Mouse (Mus musculus) cerebellum, adult 8-10 months (tissue): Measurements from ENCODE around the gene Coa7.
"Not testable (repeated sequence)": the region's sequence is repeated elsewhere in the genome, so short reads cannot be mapped to it uniquely, and the experiment has no call there.

Source experiments
- DNase-seq: peaks from one replicate; pipeline ENCODE4 v3.0.0; 2022

The Coa7 gene

DNA sequence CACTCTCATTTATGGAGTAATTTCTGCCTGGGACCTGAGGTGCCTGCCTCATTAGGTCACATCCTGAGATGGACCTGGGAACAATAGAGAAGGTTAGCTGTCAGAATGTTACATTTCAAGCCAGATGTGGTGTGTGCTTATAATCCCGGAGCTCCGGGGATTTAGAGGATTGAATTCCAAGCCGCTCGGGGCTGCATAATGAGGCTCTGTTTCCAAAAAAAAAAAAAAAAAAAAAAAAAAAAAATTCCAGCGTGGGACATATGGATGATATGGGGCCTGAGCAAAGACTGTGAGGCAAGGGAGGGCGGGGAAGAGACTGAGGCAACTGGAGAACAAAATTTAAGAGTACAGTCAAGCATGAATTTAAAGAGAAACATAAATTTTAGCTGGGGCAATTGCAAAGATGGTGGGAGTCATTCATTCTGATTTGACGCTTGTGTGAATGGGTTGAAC lies 16.7 kb downstream of the Coa7 start:
- no peak for DNase-seq

DNA sequence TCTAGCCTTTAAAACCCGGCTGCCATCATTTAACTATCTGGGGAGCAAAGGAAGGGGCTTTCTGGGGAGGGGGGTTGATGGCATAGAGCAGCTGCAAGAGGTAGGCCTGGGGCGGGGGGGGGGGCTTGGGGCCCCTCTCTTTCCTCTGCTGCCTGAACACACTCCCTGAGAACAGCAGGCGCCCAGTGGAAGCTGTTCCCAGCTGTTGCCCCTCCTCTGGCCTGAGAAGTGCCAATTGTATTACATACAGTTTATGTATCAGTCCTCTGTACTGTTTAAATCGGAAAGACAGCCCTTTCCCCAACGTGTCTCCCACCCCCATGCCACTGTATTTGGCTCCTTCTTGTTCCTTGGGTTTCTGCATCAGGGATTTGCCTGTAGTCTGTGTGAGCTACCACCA lies 17.9 kb downstream of the Coa7 start:
- no peak for DNase-seq

DNA sequence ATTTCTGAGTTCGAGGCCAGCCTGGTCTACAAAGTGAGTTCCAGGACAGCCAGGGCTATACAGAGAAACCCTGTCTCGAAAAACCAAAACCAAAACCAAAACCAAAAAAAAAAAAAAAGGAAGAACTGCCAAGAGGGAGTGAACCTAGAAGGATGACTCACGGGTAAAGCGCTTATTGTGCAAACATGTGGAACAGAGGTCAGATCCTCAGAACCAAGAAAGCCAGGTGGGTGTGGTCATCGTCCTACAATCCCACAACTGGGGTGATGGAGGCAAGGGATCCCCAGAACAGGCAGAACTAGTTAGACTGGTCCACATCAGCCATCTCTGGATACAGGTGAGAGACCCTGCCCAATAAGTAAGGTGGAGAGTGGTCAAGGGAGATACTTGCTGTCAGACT lies 19.2 kb downstream of the Coa7 start:
- DNase-seq: no peak

DNA sequence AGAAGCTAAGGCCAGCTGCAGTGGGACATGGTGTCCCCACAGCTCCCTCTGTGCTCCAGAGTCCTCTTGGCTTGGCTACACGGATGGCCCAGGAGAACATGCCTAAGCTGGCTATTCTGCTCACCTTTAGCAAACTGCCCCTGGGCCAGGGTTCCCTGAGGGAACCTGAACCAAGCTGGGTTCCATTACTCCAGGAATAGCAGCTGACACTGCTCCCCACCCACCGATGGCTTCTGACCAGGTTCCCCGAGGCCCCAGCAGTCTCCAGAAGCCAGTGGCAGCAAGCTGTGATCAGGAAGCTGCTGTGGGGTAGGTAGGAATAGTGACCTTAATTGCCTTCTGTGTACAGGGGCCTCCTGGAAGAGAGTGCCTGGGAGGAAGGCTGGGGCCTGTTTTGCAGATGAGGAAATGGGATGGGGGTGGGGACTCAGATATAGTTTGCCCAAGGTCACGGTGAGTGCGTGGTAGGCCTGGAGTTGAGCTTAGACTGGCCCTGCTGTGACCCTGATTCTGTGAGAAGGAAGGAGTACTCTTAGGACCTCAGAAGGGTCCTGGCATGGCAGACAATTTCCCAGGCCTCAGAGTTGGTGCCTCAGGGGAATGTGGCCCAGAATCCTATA lies 20.4 kb downstream of the Coa7 start:
- no peak for DNase-seq

DNA sequence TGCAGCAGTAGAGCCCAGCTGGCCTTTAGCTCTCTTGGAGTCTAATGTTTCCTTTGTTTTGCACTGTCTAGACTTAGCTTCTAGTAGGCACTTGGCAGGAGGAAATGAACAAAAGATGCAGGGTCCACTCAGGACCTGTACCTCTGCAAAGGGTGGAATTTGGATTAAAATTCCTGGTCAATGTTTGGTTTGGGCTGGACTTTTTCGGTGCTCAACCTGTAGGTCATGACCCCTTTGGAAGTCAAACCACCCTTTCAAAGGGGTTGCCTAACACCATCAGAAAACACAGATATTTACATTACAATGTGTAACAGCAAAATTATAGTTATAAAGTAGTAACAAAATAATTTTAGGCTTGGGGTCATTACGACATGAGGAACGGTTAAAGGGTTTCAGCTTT lies 21.1 kb downstream of the Coa7 start:
- DNase-seq: no peak

DNA sequence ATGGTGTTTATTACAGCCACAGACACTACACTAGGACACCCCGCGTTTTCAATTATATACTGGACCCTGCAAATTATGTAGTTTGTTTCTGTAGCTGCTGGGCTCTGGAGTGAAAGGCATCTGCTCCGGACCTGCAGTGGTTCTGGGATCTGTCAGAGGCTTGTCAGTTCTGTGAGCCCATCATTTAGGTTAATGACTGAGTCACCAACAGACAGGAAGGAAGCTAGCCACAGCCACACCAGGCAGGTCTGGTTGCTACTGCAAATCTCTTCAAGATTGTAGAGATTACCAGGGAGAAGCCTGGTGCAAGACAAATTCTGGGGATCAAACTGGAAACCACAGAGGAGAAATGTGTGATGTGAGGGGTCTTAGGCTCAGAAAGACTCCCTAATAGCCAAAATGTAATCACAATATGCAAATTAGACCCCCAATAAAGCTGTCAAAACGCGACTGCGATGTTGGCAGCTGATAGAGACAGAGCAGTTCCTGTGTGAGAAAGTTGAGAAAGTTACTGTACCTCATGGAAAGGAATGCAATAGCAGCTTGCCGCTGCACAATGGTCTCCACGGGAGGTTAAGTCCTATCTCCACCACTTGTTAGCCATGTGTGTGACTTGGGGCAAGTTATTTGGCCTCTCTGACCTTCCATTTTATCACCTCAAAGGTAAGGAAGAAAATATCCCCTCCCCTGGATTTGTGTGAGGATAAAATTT lies 22.1 kb downstream of the Coa7 start:
- DNase-seq: no peak

DNA sequence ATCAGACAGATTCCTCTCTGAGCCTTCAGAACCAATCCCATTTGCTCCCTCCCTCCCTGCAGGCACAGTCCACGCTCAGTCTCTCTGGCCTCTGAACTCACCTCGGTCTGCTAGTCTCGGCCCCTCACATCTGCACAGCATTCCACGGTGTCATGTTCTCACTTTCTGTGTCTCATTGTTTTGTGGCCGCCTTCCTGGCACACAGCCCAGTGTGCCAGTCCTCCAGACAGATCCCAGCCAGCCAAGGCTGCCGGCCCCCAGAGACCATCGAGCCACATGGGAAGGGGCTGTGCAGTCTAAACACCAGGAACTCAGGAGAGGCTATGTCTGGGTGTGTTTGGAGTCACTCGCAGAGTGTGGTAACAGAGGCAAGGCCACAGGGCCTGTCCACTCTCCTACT lies 22.9 kb downstream of the Coa7 start:
- no peak for DNase-seq

DNA sequence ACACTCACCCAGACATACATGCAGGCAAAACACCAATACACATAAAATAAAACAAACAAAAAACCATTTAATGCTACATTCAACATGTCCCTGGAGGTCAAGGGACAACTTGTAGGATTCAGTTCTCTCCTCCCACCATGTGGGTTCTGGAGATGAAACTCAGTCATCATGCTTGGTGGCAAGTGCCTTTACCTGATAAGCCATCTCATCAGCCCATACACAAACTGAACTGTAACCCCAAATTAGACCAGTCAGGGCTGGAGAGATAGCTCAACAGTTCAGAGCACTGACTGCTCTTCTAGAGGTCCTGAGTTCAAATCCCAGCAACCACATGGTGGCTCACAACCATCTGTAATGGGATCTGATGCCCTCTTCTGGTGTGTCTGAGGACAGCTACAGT lies 25.7 kb downstream of the Coa7 start:
- not testable (repeated sequence) for DNase-seq

DNA sequence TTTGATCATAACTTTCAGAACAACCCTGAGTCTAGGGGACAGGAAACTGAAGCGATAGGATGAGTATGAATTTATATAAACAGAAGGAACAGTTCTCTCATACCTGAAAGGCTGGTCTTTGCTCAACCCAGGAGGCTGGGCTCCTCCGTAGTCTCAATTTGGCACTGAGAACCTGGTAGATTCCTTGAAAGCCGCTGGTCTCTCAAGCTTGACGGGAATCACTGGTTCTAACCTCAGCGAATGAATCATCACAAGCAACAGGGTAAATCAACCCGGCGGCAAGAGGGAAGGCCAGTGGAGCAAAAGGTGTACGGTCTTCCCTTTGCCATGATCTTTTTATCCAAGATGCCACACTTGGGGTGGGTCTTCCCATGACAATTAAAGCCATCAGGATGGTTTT lies 29.5 kb downstream of the Coa7 start:
- no peak for DNase-seq

DNA sequence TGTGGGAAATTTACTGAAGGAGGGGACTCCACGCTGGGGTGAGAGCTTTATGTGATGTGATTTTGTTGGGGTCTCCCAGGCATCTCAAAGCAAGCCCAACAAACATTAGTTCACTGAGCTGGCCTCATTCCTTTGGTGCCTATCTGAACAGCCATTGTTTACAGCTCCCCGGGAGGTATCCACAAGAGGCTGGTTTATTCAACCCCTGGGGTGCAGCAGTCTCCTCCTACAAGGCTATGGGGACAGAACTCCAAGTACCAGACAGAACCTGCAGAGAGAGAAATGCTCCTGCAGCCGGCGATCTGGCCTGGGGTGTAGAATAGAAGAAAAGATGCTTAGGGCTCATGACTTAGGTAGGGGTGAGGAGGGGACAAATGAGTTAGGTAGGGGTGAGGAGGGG lies 30.6 kb downstream of the Coa7 start:
- no peak for DNase-seq

DNA sequence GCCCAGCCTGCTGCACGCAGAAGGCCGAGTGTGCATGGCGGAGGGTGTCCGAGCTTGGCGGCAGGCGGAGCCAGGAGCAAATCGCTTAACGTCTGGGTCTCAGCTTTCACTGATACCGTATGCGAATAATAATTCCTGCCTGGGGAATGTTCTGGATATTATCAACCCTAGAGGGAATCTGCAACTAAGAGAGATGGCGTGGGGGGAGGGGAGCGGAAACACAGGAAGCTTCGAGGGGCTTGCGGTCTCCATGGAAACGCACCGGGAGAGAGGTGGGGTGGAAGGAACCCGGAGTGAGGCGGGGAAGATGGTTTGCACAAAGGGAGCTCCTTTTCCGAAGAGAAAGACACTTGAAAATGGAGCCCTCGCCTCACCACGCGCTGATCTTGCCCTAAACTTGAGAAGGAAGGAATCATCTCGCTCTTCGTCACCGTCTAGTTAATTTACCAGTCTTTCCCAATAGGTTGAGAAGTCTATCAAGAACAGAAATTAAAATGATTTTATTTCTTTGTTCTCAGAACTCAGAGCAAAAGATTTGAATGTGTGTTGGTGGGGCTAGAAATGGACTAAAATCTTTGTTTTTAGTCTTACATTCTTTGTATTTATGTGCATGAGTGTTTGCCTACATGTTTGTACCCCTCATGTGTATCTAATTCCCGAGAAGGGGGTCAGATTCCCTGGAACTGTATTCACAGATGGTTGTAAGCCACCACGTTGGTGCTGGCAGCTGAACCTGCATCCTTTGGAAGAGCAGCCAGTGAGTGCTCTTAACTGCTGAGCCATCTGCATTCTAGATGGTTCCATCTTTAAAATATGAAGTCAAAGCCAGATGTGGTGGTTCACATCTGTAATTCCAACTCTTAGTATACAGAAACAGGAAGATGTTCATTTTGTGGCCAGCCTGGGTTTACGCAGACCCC lies 32.5 kb downstream of the Coa7 start:
- peak; percentile 17 for DNase-seq

DNA sequence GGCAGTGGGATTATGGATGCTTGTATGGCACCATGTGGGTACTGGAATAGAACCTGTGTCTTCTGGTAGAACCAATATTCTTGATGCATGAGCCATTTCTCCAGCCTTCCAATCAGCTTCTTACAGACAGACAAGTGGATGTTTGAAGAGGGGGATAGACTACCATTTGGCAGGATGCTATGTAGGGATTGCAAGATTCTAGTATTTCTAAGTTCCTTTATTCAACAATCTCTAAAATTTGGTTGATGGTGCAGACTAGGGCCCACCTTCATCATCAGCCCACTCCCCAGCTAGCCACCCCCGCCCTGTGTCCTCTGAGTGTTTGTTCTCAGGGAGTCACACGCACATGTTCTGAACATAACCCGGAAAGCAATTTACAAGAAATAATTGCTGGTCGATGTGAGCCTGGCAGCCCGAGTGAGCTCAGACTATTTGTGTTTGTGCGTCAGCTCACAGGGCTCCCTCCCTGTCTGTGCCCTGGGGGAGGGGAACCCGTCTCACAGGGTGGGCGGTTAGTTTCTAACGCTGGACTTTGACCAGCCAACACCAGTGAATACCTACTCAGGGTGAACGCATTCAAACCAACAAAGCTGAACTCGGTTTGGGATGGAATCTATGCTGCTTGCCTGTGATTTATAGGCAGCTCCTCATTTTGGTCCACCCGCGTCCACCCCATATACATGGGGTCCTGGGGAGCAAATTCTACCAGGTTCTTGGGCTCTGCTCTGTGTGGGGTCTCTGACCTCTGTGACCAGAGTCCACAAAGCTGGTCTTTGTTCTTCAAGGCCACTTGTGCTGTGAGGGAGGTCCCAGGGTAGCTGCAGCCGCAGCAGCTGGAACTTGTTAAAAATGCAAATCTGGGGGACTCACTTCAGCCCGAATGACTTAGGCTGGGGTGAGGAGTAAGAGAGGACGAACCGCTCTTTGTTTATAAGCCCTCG lies 34.7 kb downstream of the Coa7 start:
- no peak for DNase-seq

DNA sequence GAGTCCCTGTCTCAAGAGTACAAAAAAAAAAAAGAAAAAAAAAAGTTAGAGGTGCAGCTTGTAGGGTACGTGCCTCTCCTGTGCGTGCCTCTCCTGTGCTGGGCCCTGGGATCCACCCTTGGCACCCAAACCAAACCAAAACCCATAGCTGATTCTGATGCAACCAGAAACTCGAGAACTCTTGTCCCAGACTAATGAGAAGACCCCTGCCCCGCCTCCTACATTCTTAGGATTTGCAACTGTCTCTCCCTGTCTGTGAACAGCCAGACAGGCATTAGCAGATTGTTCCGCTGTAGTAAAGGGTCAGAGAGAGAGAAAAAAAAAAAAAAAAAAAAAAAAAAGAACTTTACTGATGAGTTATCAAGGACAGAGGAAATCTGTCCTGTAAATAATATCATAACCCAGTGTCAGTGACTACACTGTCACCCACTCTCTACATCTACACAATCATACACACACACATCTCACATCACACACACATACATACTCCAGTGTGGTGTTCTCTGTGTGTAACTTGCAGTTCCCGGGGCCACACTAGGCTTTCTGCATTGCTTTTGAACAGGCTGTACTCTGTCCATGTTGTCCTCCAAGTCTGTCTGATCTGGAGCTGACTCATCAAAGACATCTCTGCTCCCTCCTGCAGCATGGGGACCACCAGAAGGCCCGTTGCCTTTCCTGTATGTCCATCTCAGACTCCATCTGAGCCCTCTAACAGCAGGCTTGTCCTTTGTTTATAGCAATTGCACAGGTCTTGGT lies 35.6 kb downstream of the Coa7 start:
- DNase-seq: no peak

DNA sequence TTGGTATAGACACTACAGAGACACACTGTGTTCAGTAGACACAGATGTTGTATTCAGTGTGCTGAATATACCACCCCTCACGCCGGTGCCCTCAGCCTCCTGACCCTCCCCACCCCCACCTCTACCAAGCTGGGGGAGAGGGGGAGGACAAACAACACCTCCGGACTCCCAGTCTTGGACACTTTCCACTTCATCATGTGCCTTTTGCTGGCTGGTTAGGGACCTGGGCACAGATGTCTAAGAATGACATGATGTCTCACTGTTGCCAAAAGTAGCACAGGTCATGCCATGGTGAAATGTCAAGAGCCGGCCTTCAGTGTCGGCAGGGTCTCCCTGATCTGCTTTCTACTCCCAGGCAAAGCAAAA lies 36.2 kb downstream of the Coa7 start:
- DNase-seq: no peak

DNA sequence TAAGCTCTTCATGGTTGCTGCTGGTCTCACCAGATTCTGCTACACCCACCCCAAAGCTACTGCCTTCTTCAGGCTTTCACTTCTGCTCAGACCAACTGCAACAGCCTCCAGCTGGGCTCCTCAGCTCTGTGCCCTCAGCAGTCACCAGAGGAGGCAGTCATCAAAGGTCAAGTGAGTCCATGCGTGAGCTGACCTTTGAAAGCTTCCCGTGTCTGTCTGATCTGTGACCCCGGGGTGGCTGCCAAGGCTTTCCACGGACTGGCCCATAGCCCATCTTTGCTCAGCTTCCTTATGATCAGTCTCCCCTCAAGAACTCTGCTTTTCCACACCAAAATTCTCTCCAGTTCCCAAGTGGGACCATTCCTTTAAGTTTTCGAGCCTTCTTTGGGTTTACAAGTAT lies 41.3 kb downstream of the Coa7 start:
- DNase-seq: no peak

DNA sequence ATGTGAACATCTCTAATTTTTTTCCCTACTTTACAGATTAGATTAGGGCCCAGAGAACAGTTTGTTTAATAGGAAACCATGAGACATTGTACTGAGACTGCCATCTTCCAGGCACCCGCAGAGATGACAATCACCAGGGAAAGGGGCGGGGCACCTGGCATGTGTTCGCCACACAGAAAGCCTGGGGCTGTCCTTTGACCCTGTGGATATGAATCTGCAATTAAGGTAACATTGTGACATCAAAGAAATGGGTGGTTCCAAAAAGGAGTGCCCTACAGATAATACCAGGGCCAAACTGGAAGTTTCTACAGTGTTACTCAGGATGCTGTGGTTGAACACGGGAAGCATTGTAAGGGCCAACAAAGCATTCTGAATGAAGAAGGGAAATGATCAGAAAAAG lies 42.5 kb downstream of the Coa7 start:
- no peak for DNase-seq

DNA sequence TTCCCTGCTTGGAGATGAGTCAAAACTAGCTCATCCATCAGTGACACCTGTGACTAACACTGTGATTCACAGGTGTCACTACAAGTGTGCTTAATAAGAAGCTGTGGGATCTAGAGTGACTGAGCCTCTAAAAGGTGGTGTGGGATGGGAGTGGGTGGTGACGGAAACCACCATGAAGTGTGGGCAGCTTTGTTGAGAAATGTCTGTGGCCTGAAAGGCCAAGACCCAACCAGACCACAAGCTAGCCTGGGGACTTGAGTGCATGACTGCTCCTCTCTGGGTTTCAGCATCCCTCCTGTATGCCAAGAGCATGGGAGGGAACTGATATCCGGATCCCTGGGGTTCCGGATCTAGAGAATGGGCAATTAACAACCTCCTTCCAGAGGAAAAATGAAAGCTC lies 43.5 kb downstream of the Coa7 start:
- DNase-seq: no peak

DNA sequence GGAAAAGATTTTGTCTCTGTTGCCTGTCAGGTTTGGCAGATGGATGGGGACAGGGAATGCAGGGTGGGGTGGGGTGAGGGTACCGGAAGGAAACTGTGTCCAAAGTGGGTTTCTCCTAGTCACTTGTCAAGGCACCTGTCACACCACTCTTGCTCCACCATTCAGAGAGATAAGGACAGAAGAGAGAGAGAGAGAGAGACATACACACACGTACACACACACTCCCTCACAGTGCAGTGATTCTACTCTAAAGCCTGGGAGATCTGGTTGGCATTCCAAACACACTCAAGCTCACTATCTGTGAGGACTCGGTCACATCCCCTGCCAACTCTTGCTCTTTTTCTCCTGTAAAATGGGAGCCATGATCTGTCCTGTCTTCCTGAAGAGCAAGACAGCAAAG lies 44.2 kb downstream of the Coa7 start:
- DNase-seq: no peak

DNA sequence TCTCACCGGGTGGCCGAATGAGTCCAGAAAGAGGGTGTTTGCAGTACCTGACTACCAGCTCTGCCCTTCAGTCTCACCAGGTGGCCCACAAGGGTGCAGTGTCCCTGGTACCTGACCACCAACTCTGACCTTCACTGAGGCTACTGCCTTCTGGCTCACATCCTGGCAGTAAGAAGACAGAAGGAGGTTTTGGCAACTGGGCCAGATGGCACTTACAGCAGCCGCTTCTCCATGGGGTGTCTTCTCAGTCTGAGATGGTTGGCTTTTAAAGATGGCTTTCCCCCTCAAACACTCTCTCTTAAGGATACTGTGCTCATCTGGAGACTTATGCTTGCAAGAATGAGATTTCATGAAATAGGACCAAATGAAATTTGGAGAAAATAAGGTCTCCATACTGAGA lies 51.5 kb downstream of the Coa7 start:
- no peak for DNase-seq

DNA sequence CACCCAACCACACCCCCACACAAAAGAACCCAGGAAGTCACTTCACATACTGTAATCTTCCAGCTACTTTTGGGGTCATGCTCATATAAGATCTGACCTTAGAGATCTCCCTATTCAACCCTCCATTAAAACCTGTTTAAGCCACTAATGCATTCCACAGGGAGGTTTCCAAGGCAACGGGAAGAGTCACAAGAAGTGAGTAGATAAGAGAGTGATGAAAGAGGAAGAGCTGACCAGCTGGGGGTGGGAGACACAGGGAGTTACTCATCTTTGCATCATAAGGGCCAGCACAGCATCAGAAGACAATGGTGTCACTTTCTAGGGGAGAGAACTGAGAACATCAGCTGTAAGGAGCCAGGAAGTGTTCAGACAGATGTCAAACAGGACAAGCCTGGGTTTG lies 52.2 kb downstream of the Coa7 start:
- no peak for DNase-seq

DNA sequence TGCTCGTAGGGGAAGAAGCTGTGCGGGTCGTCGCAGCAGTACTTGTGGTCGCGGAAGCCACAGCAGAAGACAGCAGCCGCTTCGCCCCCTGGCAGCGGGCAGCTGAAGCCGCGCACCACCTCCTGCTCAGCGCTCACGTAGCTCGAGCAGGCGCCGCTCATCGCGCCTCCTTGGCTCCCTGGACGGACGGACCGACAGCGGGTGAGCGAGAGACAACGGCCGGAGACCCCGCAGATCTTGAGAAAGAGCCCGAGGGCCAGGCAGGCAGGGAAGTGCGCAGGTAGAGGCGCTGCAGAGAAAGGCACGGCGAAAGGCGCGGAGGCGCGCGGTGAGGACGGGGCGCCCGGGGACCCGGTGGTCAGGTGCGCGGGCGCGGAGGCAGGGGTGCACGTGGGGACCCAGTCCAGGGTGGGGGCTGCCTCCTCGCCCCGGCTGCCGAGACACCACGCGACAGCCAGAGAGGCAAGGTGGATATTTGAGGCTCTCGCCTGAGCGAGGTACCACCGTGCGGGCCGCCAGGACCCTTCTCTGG lies 55.3 kb downstream of the Coa7 start, which contains the start of gene Shisal2a:
Gene Shisal2a (minus strand): TSS at position 167 of the 532 bp plus-strand sequence.
- no peak for DNase-seq

DNA sequence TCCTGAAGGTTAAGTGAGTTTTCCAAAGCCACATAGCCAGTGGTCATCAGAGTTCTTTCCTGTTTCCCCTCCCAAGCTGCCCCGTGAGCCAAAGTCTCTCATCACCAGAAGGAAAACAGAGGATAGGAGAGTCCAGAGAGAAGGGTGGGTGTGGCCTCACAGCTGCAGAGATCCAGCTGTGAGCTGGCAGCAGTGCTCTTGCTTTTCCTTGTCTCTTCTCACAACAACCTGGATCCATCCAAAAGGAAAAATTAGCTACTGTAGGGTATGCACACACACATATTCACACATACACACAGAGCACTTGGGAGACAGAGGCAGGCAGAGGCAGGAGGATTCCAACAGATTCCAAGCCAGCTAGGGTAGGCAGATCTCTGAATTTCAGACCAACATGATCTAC lies 58.1 kb downstream of the Coa7 start:
- no peak for DNase-seq
